Mouse (Mus musculus) MEL (cell line): ENCODE data around the gene Crim1. TPM values are rescaled to one million over a fixed set of nuclear protein-coding genes. Genes with fewer than 3 reads are reported as not detected.

Source experiments
- DNase-seq: peaks from one replicate; pipeline ENCODE4 v3.0.0; 2011; ENCODE audit warnings: low read depth, low spot score
- H3K27ac ChIP-seq: 2 replicates; pipeline ENCODE4 v1.5.1; 2012; ENCODE audit warnings: low read depth, mild to moderate bottlenecking, control low read depth, low read length, moderate library complexity; ENCODE audit not compliant: control insufficient read depth
- H3K27me3 ChIP-seq, 2 experiments: fragments of 150-350 bp in 1 of 2; sonication (generic) in 1 of 2; 2 replicates each; pipeline ENCODE4 v1.6.1; 2012; ENCODE audit warnings: low read length in 2 of 2, mild to moderate bottlenecking in 2 of 2, improper control_type of control experiment in 1 of 2, moderate library complexity in 1 of 2; ENCODE audit not compliant: insufficient read depth in 2 of 2, control insufficient read depth in 1 of 2
- H3K36me3 ChIP-seq, 2 experiments: 2 replicates each; pipeline ENCODE4 v1.6.1; 2012 to 2014; ENCODE audit warnings: low read length in 2 of 2, improper control_type of control experiment in 1 of 2, inconsistent platforms in 1 of 2, mild to moderate bottlenecking in 1 of 2; ENCODE audit not compliant: insufficient read depth in 2 of 2, control insufficient read depth in 1 of 2
- H3K4me1 ChIP-seq, 2 experiments: fragments of 150-350 bp in 1 of 2; sonication (generic) in 1 of 2; 2 replicates each; pipeline ENCODE4 v1.6.1; 2012; ENCODE audit warnings: low read length in 2 of 2, improper control_type of control experiment in 1 of 2, mild to moderate bottlenecking in 1 of 2; ENCODE audit not compliant: insufficient read depth in 2 of 2, control insufficient read depth in 1 of 2
- H3K4me3 ChIP-seq, 2 experiments: fragments of 150-350 bp in 1 of 2; sonication (generic) in 1 of 2; 2 replicates each; pipeline ENCODE4 v1.5.1; 2012; ENCODE audit warnings: low read depth in 2 of 2, low read length in 2 of 2, mild to moderate bottlenecking in 2 of 2, moderate library complexity in 2 of 2, control low read depth in 1 of 2, improper control_type of control experiment in 1 of 2; ENCODE audit not compliant: control insufficient read depth in 1 of 2, insufficient read depth in 1 of 2
- H3K79me2 ChIP-seq: 2 replicates; pipeline ENCODE4 v1.6.1; 2012; ENCODE audit warnings: mild to moderate bottlenecking, low read length, moderate library complexity; ENCODE audit not compliant: control insufficient read depth, poor library complexity, insufficient read depth
- H3K9ac ChIP-seq: 2 replicates; pipeline ENCODE4 v1.6.1; 2012; ENCODE audit warnings: low read depth, mild to moderate bottlenecking, control low read depth, low read length, moderate library complexity; ENCODE audit not compliant: control insufficient read depth, poor library complexity, severe bottlenecking
- H3K9me3 ChIP-seq: fragments of 150-350 bp; sonication (generic); replicated peaks from 2 replicates; pipeline ENCODE4 v1.6.1; 2012; ENCODE audit warnings: mild to moderate bottlenecking, low read length, improper control_type of control experiment, moderate library complexity; ENCODE audit not compliant: insufficient read depth
- CHD1 ChIP-seq: IDR thresholded peaks from 2 replicates; pipeline ENCODE4 v1.6.1; 2012; ENCODE audit warnings: low read depth, mild to moderate bottlenecking, inconsistent platforms, low read length, improper control_type of control experiment
- CHD2 ChIP-seq: IDR thresholded peaks from 2 replicates; pipeline ENCODE4 v1.6.1; 2011; ENCODE audit warnings: low read length, improper control_type of control experiment
- ELF1 ChIP-seq: IDR thresholded peaks from 2 replicates; pipeline ENCODE4 v1.6.1; 2014; ENCODE audit warnings: low read depth, mild to moderate bottlenecking, inconsistent platforms, low read length, improper control_type of control experiment, moderate library complexity
- HCFC1 ChIP-seq: IDR thresholded peaks from 2 replicates; pipeline ENCODE4 v1.6.1; 2012; ENCODE audit warnings: low read depth, mild to moderate bottlenecking, inconsistent platforms, low read length, improper control_type of control experiment, moderate library complexity
- JUND ChIP-seq: IDR thresholded peaks from 2 replicates; pipeline ENCODE4 v1.6.1; 2011; ENCODE audit warnings: low read depth, mild to moderate bottlenecking, improper control_type of control experiment, low read length
- KAT2A ChIP-seq: conservative IDR thresholded peaks from 2 replicates; pipeline ENCODE4 v1.6.1; 2012; ENCODE audit warnings: low read depth, low read length, improper control_type of control experiment, inconsistent platforms
- MAX ChIP-seq: IDR thresholded peaks from 2 replicates; pipeline ENCODE4 v1.6.1; 2011; ENCODE audit warnings: low read length, improper control_type of control experiment
- MXI1 ChIP-seq: IDR thresholded peaks from 2 replicates; pipeline ENCODE4 v1.6.1; 2011; ENCODE audit warnings: mild to moderate bottlenecking, low read depth, low read length, improper control_type of control experiment
- MYB ChIP-seq: IDR thresholded peaks from 2 replicates; pipeline ENCODE4 v1.6.1; 2011; ENCODE audit warnings: mild to moderate bottlenecking, low read depth, low read length, improper control_type of control experiment
- MYC ChIP-seq: IDR thresholded peaks from 2 replicates; pipeline ENCODE4 v1.6.1; 2011; ENCODE audit warnings: low read depth, mild to moderate bottlenecking, low read length, improper control_type of control experiment, moderate library complexity
- NELFE ChIP-seq: IDR thresholded peaks from 2 replicates; pipeline ENCODE4 v1.6.1; 2011; ENCODE audit warnings: low read depth, low read length, improper control_type of control experiment
- NRF1 ChIP-seq: IDR thresholded peaks from 2 replicates; pipeline ENCODE4 v1.6.1; 2014; ENCODE audit warnings: low read depth, mild to moderate bottlenecking, inconsistent platforms, low read length, improper control_type of control experiment, moderate library complexity; ENCODE audit not compliant: poor library complexity, insufficient read depth, severe bottlenecking
- POLR2A ChIP-seq, 2 experiments: IDR thresholded peaks; 2 replicates each; pipeline ENCODE4 v1.6.1; 2011 to 2012; ENCODE audit warnings: low read length in 2 of 2, mild to moderate bottlenecking in 2 of 2, control low read depth in 1 of 2, improper control_type of control experiment in 1 of 2, low read depth in 1 of 2, moderate library complexity in 1 of 2; ENCODE audit not compliant: control insufficient read depth in 1 of 2, insufficient read depth in 1 of 2, poor library complexity in 1 of 2
- POLR2AphosphoS5 ChIP-seq: IDR thresholded peaks from 2 replicates; pipeline ENCODE4 v1.6.1; 2012; ENCODE audit warnings: low read depth, borderline replicate concordance, mild to moderate bottlenecking, inconsistent platforms, low read length, moderate library complexity, mixed read lengths
- RAD21 ChIP-seq: IDR thresholded peaks from 2 replicates; pipeline ENCODE4 v1.6.1; 2011; ENCODE audit warnings: mild to moderate bottlenecking, low read depth, low read length, improper control_type of control experiment
- RCOR1 ChIP-seq: IDR thresholded peaks from 2 replicates; pipeline ENCODE4 v1.6.1; 2012; ENCODE audit warnings: low read depth, mild to moderate bottlenecking, inconsistent platforms, low read length, improper control_type of control experiment
- TAL1 ChIP-seq: IDR thresholded peaks from 2 replicates; pipeline ENCODE4 v1.6.1; 2012; ENCODE audit warnings: mild to moderate bottlenecking, inconsistent platforms, low read length, moderate library complexity, mixed read lengths
- UBTF ChIP-seq: IDR thresholded peaks from 2 replicates; pipeline ENCODE4 v1.6.1; 2012; ENCODE audit warnings: low read depth, mild to moderate bottlenecking, inconsistent platforms, low read length, improper control_type of control experiment, moderate library complexity, borderline replicate concordance; ENCODE audit not compliant: insufficient read depth
- USF1 ChIP-seq: IDR thresholded peaks from 2 replicates; pipeline ENCODE4 v1.6.1; 2014; ENCODE audit warnings: low read depth, mild to moderate bottlenecking, inconsistent platforms, low read length, improper control_type of control experiment, moderate library complexity
- USF2 ChIP-seq, 2 experiments: IDR thresholded peaks; 2 replicates each; pipeline ENCODE4 v1.6.1; 2011 to 2012; ENCODE audit warnings: improper control_type of control experiment in 2 of 2, low read length in 2 of 2, borderline replicate concordance in 1 of 2, inconsistent platforms in 1 of 2, low read depth in 1 of 2, mild to moderate bottlenecking in 1 of 2; ENCODE audit not compliant: insufficient read depth in 1 of 2
- ZKSCAN1 ChIP-seq: IDR thresholded peaks from 2 replicates; pipeline ENCODE4 v1.6.1; 2012; ENCODE audit warnings: low read depth, mild to moderate bottlenecking, inconsistent platforms, low read length, improper control_type of control experiment, moderate library complexity
- ZMIZ1 ChIP-seq: IDR thresholded peaks from 2 replicates; pipeline ENCODE4 v1.6.1; 2012; ENCODE audit warnings: low read depth, mild to moderate bottlenecking, inconsistent platforms, low read length, improper control_type of control experiment, moderate library complexity
- polyA plus RNA-seq, 2 experiments: library from polyadenylated mRNA; stranded (reverse) in 1 of 2; unstranded in 1 of 2; fragments of >175 nt in 1 of 2; fragments of >200 nt in 1 of 2; gene quantifications; 2 replicates each; pipeline versions ENCODE4 v1.2.1 to v1.2.4; 2012; ENCODE audit warnings: low replicate concordance in 2 of 2, low read depth in 1 of 2; ENCODE audit not compliant: insufficient read length in 2 of 2, insufficient read depth in 1 of 2, missing spikeins in 1 of 2
- total RNA-seq: library from RNA; depleted of rRNA; stranded (reverse); fragments of 300-350 nt; gene quantifications from 2 replicates; pipeline ENCODE4 v1.2.3, GENCODE M21; 2012

Crim1 gene
- total and polyA plus RNA-seq, 3 experiments = not detected

- no peak overlapping the region for H3K4me3 ChIP-seq
- no peaks in the 10 kb centered on the region for H3K27me3 ChIP-seq
- H3K79me2 ChIP-seq = no peaks in the 10 kb centered on the region
- H3K9me3 ChIP-seq = no peaks in the 10 kb centered on the region
- no peaks in the 10 kb centered on the region; a peak in 1 of 4 replicates for H3K36me3 ChIP-seq
- no peak overlapping the region for H3K9ac ChIP-seq
- no peaks in the 10 kb centered on the region for H3K4me1 ChIP-seq
- DNase-seq = no peak
- TF ChIP-seq KAT2A (no peak), CHD1 (no peak), NRF1 (no peak), NELFE (no peak)
- TF ChIP-seq, all 39 proteins: peak for 0
- H3K27ac ChIP-seq = no peak overlapping the region
Observed at GRCm38 (mm10) chr17:78408386-78408785, 208.3 kb downstream of the Crim1 start.

- TF ChIP-seq JUND (no peak), UBTF (no peak), MAX (no peak), MXI1 (no peak), USF2 (IDR thresholded peaks at IDR 0.05; ENCODE audit: borderline replicate concordance in 1 of 2, insufficient read depth in 1 of 2, low read depth in 1 of 2, low read length in 2 of 2) (no peak), ZKSCAN1 (no peak), HCFC1 (no peak), POLR2AphosphoS5 (no peak), ELF1 (no peak), MYC (no peak), CHD2 (no peak), RAD21 (no peak), USF1 (no peak), RCOR1 (no peak), MYB (no peak), TAL1 (no peak), KAT2A (no peak), POLR2A (IDR thresholded peaks at IDR 0.05; ENCODE audit: control insufficient read depth in 1 of 2, insufficient read depth in 1 of 2, low read depth in 1 of 2, low read length in 2 of 2, poor library complexity in 1 of 2) (no peak), ZMIZ1 (no peak)
- no peaks in the 10 kb centered on the region for H3K79me2 ChIP-seq
- 0 out of 4 replicates have a peak, but pooled peaks cover 0 to 1% of the 10 kb centered on the region in 2 experiments for H3K4me1 ChIP-seq
- H3K27ac ChIP-seq = no peak overlapping the region
- no peak overlapping the region for H3K4me3 ChIP-seq
- H3K36me3 ChIP-seq = peaks cover 0 to 1% of the 10 kb centered on the region in 2 experiments; a peak in 1 of 4 replicates
- H3K9me3 ChIP-seq = no peaks in the 10 kb centered on the region
- no peak overlapping the region for H3K9ac ChIP-seq
- no peak for DNase-seq
- no peaks in the 10 kb centered on the region for H3K27me3 ChIP-seq
Observed at GRCm38 (mm10) chr17:78409900-78410299, 209.9 kb downstream of the Crim1 start.
